Mouse (Mus musculus): ENCODE data around the gene Sln. TPM values are rescaled to one million over a fixed set of nuclear protein-coding genes. Genes with fewer than 3 reads are reported as not detected.

Gene Sln
- not detected in 2 replicates for polyA plus RNA-seq (2011; ENCODE audit: insufficient read depth, insufficient read length, low replicate concordance, missing spikeins)

- WGBS: 76% methylated on average over 4 of the region's 4 CpGs
These were observed at the start of gene Sln for GRCm38 (mm10) chr9:53849864-53850263. Gene Sln, plus strand, starts transcription at chr9:53850164.

GRCm38 (mm10) chr9:53802921-53803320 lies 47.0 kb upstream of the Sln start:
- TF ChIP-seq CTCF (IDR thresholded peaks at IDR 0.05; ENCODE audit: control insufficient read depth, insufficient read depth, low read length) (no peak), POLR2A (IDR thresholded peaks at IDR 0.05; ENCODE audit: borderline replicate concordance, control insufficient read depth, low read depth, low read length) (no peak)
- H3K4me1 ChIP-seq (ENCODE audit: control insufficient read depth, insufficient read depth, low read length): no peaks in the 10 kb centered on the region
- WGBS: 83% methylated on average over 7 of the region's 7 CpGs
- H3K4me3 ChIP-seq (replicated peaks; ENCODE audit: control insufficient read depth, low read depth, low read length): no peak overlapping the region
- no peak overlapping the region for H3K27ac ChIP-seq (ENCODE audit: control insufficient read depth, insufficient read depth, low read depth, low read length, poor library complexity)

More at GRCm38 (mm10) chr9:53849864-53850263, at the start of gene Sln:
- Histone ChIP-seq H3K27ac (ENCODE audit: control insufficient read depth, insufficient read depth, low read depth, low read length, poor library complexity) (no peak within 1 kb of the TSS), H3K4me1 (ENCODE audit: control insufficient read depth, insufficient read depth, low read length) (no peaks in the 10 kb centered on the region), H3K4me3 (replicated peaks; ENCODE audit: control insufficient read depth, low read depth, low read length) (no peak within 1 kb of the TSS)
- no peak for TF ChIP-seq CTCF (IDR thresholded peaks at IDR 0.05; ENCODE audit: control insufficient read depth, insufficient read depth, low read length)
- TF ChIP-seq POLR2A (IDR thresholded peaks at IDR 0.05; ENCODE audit: borderline replicate concordance, control insufficient read depth, low read depth, low read length): no peak

DNA sequence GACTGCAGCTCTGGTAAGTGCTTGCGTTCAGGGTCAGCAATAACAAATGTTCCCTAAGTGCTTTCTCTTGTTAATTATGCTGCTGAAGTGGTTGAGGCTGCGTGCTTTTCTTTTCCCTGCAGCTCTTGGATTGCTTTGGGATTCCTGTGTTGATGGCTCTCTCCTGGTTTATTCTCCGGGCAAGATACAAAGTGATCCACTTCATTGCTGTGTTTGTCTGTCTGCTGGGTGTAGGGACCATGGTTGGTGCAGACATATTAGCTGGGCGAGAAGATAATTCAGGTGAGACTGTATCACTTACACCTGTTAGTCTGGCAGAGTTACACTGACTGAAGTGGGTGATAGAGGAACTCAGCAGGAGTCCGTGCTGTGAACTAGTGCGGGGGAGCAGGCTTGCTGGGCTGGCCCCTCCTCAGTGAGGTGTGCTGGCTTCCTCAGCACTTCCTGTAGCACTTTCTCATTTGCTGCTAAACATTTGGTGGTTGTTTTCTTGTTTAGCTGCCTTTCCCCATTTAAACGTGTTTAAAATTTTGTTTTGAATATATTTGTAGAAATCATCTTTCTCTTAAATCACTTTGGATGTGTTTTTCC lies 43.4 kb upstream of the Sln start:
- 45% methylated on average over 7 of the region's 7 CpGs for WGBS
- Histone ChIP-seq H3K4me3 (replicated peaks; ENCODE audit: control insufficient read depth, low read depth, low read length) (no peak overlapping the region), H3K4me1 (ENCODE audit: control insufficient read depth, insufficient read depth, low read length) (no peaks in the 10 kb centered on the region), H3K27ac (ENCODE audit: control insufficient read depth, insufficient read depth, low read depth, low read length, poor library complexity) (no peak overlapping the region)
- no peak for TF ChIP-seq CTCF (IDR thresholded peaks at IDR 0.05; ENCODE audit: control insufficient read depth, insufficient read depth, low read length)
- no peak for TF ChIP-seq POLR2A (IDR thresholded peaks at IDR 0.05; ENCODE audit: borderline replicate concordance, control insufficient read depth, low read depth, low read length)

DNA sequence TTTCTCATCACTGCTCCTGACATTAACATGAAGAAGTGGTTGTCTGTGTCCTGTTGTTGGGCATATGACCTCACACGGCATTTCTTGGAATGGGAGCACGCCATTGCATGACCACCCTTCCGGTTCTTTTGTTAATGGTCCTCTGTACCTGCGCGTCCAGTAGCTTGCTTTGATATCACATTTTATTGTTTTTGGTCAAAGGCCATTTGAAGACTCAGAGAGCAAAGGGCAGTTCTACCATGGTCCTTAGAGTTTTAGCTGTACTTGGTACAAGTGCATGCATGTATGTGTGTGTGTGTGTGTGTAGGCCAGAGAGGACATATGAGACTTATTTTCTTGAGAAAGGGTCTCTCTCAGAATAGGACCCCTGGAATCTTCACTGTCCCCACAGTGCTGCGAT lies 36.5 kb upstream of the Sln start:
- WGBS: 88% methylated on average over 6 of the region's 6 CpGs
- Histone ChIP-seq H3K27ac (ENCODE audit: control insufficient read depth, insufficient read depth, low read depth, low read length, poor library complexity) (no peak overlapping the region), H3K4me3 (replicated peaks; ENCODE audit: control insufficient read depth, low read depth, low read length) (no peak overlapping the region), H3K4me1 (ENCODE audit: control insufficient read depth, insufficient read depth, low read length) (no peaks in the 10 kb centered on the region)
- TF ChIP-seq POLR2A (IDR thresholded peaks at IDR 0.05; ENCODE audit: borderline replicate concordance, control insufficient read depth, low read depth, low read length) (no peak), CTCF (IDR thresholded peaks at IDR 0.05; ENCODE audit: control insufficient read depth, insufficient read depth, low read length) (no peak)

DNA sequence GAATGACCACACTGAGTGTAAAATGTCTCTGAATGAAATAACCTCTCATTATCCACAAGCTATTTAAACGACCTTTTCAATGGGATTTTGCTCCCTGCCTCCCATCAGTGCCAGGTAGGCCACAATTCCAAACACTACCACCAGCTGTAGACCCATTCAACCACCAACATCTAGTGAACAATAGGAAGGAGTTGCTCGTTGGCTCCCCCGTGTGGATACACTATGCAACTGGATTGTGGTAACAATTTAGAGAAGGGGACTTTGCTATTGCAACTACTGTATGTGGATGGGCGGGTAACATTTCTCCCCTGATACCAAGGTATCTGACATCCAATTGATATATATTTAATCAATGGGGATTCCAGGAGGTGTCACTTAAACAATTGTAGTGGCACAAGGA lies 31.2 kb upstream of the Sln start:
- 17% methylated on average over 4 of the region's 4 CpGs for whole genome bisulfite sequencing
- no peaks in the 10 kb centered on the region for H3K4me1 ChIP-seq (ENCODE audit: control insufficient read depth, insufficient read depth, low read length)
- H3K27ac ChIP-seq (ENCODE audit: control insufficient read depth, insufficient read depth, low read depth, low read length, poor library complexity): no peak overlapping the region
- TF ChIP-seq CTCF (IDR thresholded peaks at IDR 0.05; ENCODE audit: control insufficient read depth, insufficient read depth, low read length) (peak; percentile 41), POLR2A (IDR thresholded peaks at IDR 0.05; ENCODE audit: borderline replicate concordance, control insufficient read depth, low read depth, low read length) (no peak)
- no peak overlapping the region for H3K4me3 ChIP-seq (replicated peaks; ENCODE audit: control insufficient read depth, low read depth, low read length)

DNA sequence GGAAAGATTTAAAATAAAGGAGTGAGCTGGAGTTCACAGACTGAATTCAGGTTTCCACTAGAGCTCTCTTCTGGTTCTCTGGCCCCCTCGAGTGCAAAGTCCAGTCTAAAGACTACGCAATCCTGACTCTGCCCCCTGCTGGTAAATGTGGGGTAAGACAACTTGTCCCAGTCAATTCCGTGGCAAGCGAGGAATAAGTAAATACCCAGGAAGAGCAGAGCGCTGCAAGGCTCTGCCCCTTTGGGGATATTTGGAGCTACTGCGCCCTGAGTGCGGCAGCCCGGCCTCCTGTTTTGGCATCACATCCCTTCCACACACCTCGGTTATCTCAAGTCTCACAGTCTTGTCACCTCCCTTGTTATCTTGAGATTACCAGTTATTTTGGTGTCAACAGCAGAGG lies 24.6 kb upstream of the Sln start:
- no peak overlapping the region for H3K27ac ChIP-seq (ENCODE audit: control insufficient read depth, insufficient read depth, low read depth, low read length, poor library complexity)
- TF ChIP-seq POLR2A (IDR thresholded peaks at IDR 0.05; ENCODE audit: borderline replicate concordance, control insufficient read depth, low read depth, low read length) (no peak), CTCF (IDR thresholded peaks at IDR 0.05; ENCODE audit: control insufficient read depth, insufficient read depth, low read length) (peak; percentile 43; the same call in 1 of the 2 replicates)
- H3K4me3 ChIP-seq (replicated peaks; ENCODE audit: control insufficient read depth, low read depth, low read length): no peak overlapping the region
- no peaks in the 10 kb centered on the region for H3K4me1 ChIP-seq (ENCODE audit: control insufficient read depth, insufficient read depth, low read length)
- 6% methylated on average over 9 of the region's 9 CpGs for WGBS

GRCm38 (mm10) chr9:53829081-53829865 lies 20.7 kb upstream of the Sln start:
- H3K4me3 ChIP-seq (replicated peaks; ENCODE audit: control insufficient read depth, low read depth, low read length): peak overlapping the region; percentile 39
- 15% methylated on average over 14 of the region's 14 CpGs for WGBS
- TF ChIP-seq POLR2A (IDR thresholded peaks at IDR 0.05; ENCODE audit: borderline replicate concordance, control insufficient read depth, low read depth, low read length) (no peak), CTCF (IDR thresholded peaks at IDR 0.05; ENCODE audit: control insufficient read depth, insufficient read depth, low read length) (no peak)

GRCm38 (mm10) chr9:53829866-53830209 lies 20.1 kb upstream of the Sln start:
- Histone ChIP-seq H3K4me1 (ENCODE audit: control insufficient read depth, insufficient read depth, low read length) (no peaks in the 10 kb centered on the region; the same call in 1 of the 2 replicates), H3K27ac (ENCODE audit: control insufficient read depth, insufficient read depth, low read depth, low read length, poor library complexity) (no peak overlapping the region), H3K4me3 (replicated peaks; ENCODE audit: control insufficient read depth, low read depth, low read length) (no peak overlapping the region)
- no peak for TF ChIP-seq POLR2A (IDR thresholded peaks at IDR 0.05; ENCODE audit: borderline replicate concordance, control insufficient read depth, low read depth, low read length)
- TF ChIP-seq CTCF (IDR thresholded peaks at IDR 0.05; ENCODE audit: control insufficient read depth, insufficient read depth, low read length): no peak
- WGBS: 39% methylated on average over 2 of the region's 2 CpGs

More at GRCm38 (mm10) chr9:53829081-53829865, 20.7 kb upstream of the Sln start:
- H3K27ac ChIP-seq (ENCODE audit: control insufficient read depth, insufficient read depth, low read depth, low read length, poor library complexity): no peak overlapping the region
- H3K4me1 ChIP-seq (ENCODE audit: control insufficient read depth, insufficient read depth, low read length): no peaks in the 10 kb centered on the region; the same call in 1 of the 2 replicates
